Mouse (Mus musculus) embryo, embryonic 10.5 days (tissue): ENCODE measurements around the gene Slc22a4.
"Not testable (repeated sequence)": the region's sequence is repeated elsewhere in the genome, so short reads cannot be mapped to it uniquely, and the experiment has no call there.

Experiments
- DNase-seq: peaks from one replicate; pipeline ENCODE4 v3.0.0-alpha.2; 2015; ENCODE audit warnings: low spot score

Gene Slc22a4

GRCm38 (mm10) chr11:54004734-54005133, 23.2 kb downstream of the Slc22a4 start:
- DNase-seq, result no peak

- no peak for DNase-seq
Observed at GRCm38 (mm10) chr11:54004221-54004620, 23.7 kb downstream of the Slc22a4 start.

DNA sequence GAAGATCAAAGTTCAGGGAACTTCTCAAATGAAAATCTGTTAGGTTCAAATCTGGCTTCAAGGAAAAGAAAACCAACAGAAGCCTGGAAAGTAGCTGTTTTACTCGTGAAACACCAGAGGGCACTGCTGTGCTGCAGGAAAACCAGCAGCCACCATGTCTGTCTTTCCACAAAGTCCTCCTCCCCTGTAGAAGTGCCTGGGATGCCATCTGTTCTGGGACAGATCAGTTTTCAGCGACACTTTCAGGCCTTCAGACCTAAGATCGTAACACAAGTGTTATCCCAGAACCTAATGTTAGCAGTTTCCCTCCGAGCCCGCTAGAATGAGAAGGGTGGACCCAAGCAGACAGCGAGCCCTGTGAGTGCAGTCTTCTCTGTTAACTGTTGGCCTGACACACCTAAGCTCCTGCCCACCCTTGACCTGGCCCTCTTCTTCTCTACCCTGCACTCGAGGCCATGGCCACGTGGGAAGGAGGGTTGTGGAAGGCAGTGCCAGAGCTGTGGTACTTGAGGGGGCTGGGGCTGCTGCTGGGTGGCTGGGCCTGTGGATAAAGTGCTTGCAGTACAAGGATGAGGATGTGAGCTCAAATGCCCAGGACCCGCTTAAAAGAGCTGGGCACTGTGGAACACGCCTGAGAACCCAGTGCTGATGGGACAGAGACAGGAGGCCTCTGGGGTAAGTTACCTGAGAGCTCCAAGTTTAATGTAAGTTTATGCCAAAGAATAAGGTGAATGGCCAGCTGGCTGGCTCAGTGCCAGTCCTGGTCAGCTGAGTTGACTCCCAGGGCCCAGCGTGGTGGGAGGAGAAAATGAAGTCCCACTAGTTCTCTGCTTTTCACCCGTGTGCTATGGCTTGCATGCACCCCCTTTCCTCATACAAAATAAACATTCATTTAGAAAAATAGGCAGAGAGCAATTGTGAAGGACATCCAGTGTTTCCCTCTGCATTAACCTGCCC, 24.9 kb downstream of the Slc22a4 start:
- peak; percentile 85 for DNase-seq

DNA sequence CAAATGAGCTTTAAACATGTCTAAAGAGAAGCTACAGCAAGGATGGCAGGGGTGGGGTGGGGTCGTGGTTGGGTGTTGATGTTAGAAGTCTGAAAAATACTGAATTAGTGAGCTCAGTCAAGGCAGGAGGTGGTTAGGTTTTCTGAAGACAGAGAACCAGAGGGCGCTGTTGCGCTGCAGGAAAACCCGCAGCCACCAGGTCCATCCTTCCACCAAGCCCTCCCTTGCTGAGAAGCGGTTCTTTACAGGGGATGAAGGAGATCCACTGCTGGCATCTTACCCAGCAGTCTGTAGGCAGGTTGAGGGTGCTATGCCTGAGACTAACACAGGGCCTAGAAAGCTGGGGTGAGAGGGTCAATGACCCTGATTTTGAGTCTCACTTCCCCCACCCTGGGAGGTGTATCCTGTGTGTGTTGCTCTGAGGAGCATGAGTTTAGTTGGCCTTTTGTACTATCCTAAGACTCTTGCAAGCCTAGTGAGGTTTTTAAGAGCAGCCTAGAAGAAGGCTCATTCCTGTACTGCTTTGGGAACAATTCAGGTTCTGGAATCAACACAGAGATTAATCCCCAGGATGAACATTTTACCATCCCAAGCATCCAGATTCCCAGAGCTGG, 25.6 kb downstream of the Slc22a4 start:
- DNase-seq, result peak; percentile 78

- no peak for DNase-seq
Observed at GRCm38 (mm10) chr11:53997661-53998060, 30.2 kb downstream of the Slc22a4 start.

DNA sequence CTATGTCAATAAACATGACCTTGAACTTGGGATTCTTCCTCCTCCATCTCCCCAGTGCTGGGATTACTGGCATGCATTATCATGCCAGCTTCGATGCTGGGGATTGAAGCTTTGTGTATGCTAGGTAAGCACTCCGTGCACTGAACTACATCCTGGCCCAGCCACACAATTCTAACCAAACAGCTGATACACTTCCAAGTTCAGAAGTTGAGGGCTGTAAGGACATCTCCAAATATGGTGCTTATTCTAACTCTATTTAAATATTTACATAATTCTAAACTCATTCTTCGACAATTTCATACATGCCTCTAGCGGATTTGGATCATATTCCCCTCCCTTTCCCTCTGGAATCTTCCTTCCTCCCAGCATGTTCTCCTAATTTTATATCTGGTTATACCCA, 35.6 kb downstream of the Slc22a4 start:
- no peak for DNase-seq

GRCm38 (mm10) chr11:53989232-53989631, 38.7 kb downstream of the Slc22a4 start:
- no peak for DNase-seq

GRCm38 (mm10) chr11:53988081-53988480, 39.8 kb downstream of the Slc22a4 start:
- no peak for DNase-seq

DNA sequence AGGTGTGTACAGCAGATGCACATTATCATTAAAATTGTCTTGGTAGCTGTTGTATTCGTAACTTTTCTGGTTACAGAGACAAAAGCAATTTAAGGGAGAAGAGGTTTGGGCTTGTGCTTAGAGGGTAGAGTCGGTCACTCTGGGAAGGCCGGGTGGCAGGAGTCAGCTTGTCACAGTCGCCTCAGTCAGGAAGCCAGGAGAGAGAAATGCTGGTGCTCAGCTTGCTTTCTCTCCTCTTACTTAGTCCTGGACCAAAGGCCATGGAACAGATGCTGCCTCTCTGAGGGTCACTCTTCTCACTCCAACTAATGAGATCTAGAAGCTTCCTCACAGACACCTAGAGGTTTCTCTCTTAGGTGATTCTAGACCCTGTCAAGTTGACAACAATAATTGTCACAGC, 46.5 kb downstream of the Slc22a4 start:
- no peak for DNase-seq

- peak; percentile 86 for DNase-seq
Observed at GRCm38 (mm10) chr11:53979788-53980621, 47.9 kb downstream of the Slc22a4 start, which contains the start of gene Slc22a21. Gene Slc22a21 (minus strand): TSS chr11:53980332.

DNA sequence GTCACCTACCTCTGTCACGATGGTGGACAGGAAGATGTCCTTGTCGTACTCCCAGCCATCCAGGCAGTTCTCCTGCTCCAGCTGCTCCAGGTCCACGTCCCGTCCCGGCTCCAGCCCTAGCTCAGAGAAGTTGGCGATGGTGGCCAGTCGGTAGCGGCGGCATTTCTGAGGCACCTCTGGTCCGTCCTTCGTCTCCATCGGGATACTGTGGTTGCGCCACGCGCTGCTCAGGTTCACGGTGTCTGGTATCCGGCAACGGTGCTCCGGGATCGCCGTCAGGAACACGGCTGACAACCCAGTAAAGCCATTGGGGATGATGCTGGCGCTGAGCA, 48.5 kb downstream of the Slc22a4 start:
- DNase-seq, result not testable (repeated sequence)

- no peak for DNase-seq
Observed at GRCm38 (mm10) chr11:53977672-53978071, 50.2 kb downstream of the Slc22a4 start.

- no peak for DNase-seq
Observed at GRCm38 (mm10) chr11:53975559-53975958, 52.3 kb downstream of the Slc22a4 start.

DNA sequence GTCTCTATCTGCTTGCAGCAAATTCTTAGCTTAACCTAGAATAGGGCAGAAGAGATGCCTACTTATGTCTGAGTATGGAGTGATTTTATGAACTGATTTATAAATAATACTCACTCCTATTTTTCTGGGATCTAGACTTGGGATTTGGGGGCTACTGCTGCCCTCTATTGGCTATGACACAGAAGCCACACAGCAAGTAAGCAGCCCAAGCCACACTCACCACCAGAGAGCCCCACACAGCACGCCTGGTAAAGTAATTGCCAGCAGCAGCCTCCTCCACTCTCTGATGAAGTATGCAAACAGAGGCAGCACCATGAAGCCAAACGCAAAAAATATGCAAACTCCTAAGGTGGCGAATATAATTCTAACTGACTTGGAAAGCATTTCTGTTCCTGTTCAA, 68.9 kb downstream of the Slc22a4 start:
- peak; percentile 12 for DNase-seq

- peak; percentile 14 for DNase-seq
Observed at GRCm38 (mm10) chr11:53958176-53958575, 69.7 kb downstream of the Slc22a4 start.

DNA sequence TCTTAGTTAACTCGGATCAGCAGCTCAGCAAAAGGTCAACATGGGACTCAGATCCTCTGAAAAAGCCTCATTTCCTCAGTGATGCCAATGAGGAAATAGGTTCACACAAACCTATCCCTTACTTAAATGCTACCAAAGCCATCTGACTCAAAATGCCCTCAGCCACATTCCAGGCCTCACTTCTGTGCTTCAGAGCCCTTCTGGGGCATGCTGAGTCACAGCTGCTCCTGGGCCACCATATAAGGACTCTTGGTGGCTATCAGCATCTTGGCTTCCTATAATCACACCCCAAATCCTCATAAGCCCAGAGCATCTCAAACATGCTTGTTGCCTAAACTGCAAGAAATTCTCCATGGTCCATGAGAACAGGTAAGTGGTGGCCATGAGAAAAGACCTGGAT, 71.3 kb downstream of the Slc22a4 start:
- no peak for DNase-seq

GRCm38 (mm10) chr11:53954653-53955052, 73.2 kb downstream of the Slc22a4 start:
- no peak for DNase-seq

- DNase-seq, result not testable (repeated sequence)
Observed at GRCm38 (mm10) chr11:53950133-53950532, 77.8 kb downstream of the Slc22a4 start.
